Mouse (Mus musculus) ES-E14 (cell line): ENCODE results near the gene Arnt2.

Experiments
- CHD2 ChIP-seq: IDR thresholded peaks from 2 replicates; pipeline ENCODE4 v1.6.1; 2014; ENCODE audit warnings: mild to moderate bottlenecking, low read depth, low read length, inconsistent platforms
- HCFC1 ChIP-seq: IDR thresholded peaks from 2 replicates; pipeline ENCODE4 v1.6.1; 2012; ENCODE audit warnings: low read length, inconsistent platforms, borderline replicate concordance; ENCODE audit not compliant: insufficient read depth
- MAFK ChIP-seq: IDR thresholded peaks from 2 replicates; pipeline ENCODE4 v1.6.1; 2014; ENCODE audit warnings: mild to moderate bottlenecking, low read depth, low read length, inconsistent platforms; ENCODE audit not compliant: insufficient read depth
- ZC3H11A ChIP-seq: IDR thresholded peaks from 2 replicates; pipeline ENCODE4 v1.6.1; 2012; ENCODE audit warnings: low read depth, mild to moderate bottlenecking, inconsistent platforms, low read length, borderline replicate concordance
- ZNF384 ChIP-seq: IDR thresholded peaks from 2 replicates; pipeline ENCODE4 v1.6.1; 2012; ENCODE audit warnings: low read depth, low read length, inconsistent platforms

- TF ChIP-seq CHD2 (no peak), MAFK (no peak), HCFC1 (no peak), ZNF384 (no peak), ZC3H11A (no peak)
Measured at GRCm38 (mm10) chr7:84448512-84448911, 38.5 kb upstream of the Arnt2 start.
